Mouse (Mus musculus): ENCODE measurements around the gene Ggta1. TPM values are rescaled to one million over a fixed set of nuclear protein-coding genes. Genes with fewer than 3 reads are reported as not detected.
"Not testable (repeated sequence)": the region's sequence is repeated elsewhere in the genome, so short reads cannot be mapped to it uniquely, and the experiment has no call there.

The Ggta1 gene
- total and polyA plus RNA-seq, 3 experiments, result 8.6 to 15.5 (median 15.4) TPM

- Histone ChIP-seq H3K4me1 (ENCODE audit: control insufficient read depth, insufficient read depth, low read length) (peaks cover 25% of the 10 kb centered on the region), H3K27me3 (ENCODE audit: control insufficient read depth, insufficient read depth, low read length) (no peaks in the 10 kb centered on the region), H3K36me3 (ENCODE audit: control insufficient read depth, insufficient read depth, low read length) (peaks cover 4% of the 10 kb centered on the region), H3K79me2 (replicated peaks; ENCODE audit: control insufficient read depth, insufficient read depth, low read length) (peaks cover 3% of the 10 kb centered on the region; the same call in 1 of the 2 replicates), H3K4me3 (no peak overlapping the region), H3K9ac (ENCODE audit: low read depth, low read length) (no peak overlapping the region), H3K27ac (no peak overlapping the region)
- TF ChIP-seq POLR2A (IDR thresholded peaks at IDR 0.05; ENCODE audit: insufficient read depth, low read depth, low read length) (no peak), CTCF (IDR thresholded peaks at IDR 0.05) (no peak), EP300 (IDR thresholded peaks at IDR 0.05; ENCODE audit: insufficient read depth, low read depth, low read length) (no peak)
- intact Hi-C loops (cut with DNase I), result no loop called here
- no peak for DNase-seq
- WGBS, result 77% methylated on average over 3 of the region's 3 CpGs
These were observed 9.3 kb downstream of the Ggta1 start for GRCm38 (mm10) chr2:35453736-35454135.

- H3K79me2 ChIP-seq (replicated peaks; ENCODE audit: control insufficient read depth, insufficient read depth, low read length); intact Hi-C loops (cut with DNase I); H3K27ac ChIP-seq; DNase-seq; H3K9ac ChIP-seq (ENCODE audit: low read depth, low read length); H3K4me3 ChIP-seq; H3K36me3 ChIP-seq (ENCODE audit: control insufficient read depth, insufficient read depth, low read length); H3K27me3 ChIP-seq (ENCODE audit: control insufficient read depth, insufficient read depth, low read length): not testable (repeated sequence)
- 89% methylated on average over 6 of the region's 6 CpGs for WGBS
- peaks cover 32% of the 10 kb centered on the region for H3K4me1 ChIP-seq (ENCODE audit: control insufficient read depth, insufficient read depth, low read length)
These were observed 10.3 kb downstream of the Ggta1 start for GRCm38 (mm10) chr2:35452695-35453094.

GRCm38 (mm10) chr2:35451484-35452050, 11.5 kb downstream of the Ggta1 start:
- Histone ChIP-seq H3K27me3 (ENCODE audit: control insufficient read depth, insufficient read depth, low read length) (no peaks in the 10 kb centered on the region), H3K36me3 (ENCODE audit: control insufficient read depth, insufficient read depth, low read length) (peaks cover 4% of the 10 kb centered on the region), H3K4me1 (ENCODE audit: control insufficient read depth, insufficient read depth, low read length) (peaks cover 38% of the 10 kb centered on the region), H3K27ac (no peak overlapping the region; the same call in none of the 2 replicates), H3K4me3 (no peak overlapping the region), H3K79me2 (replicated peaks; ENCODE audit: control insufficient read depth, insufficient read depth, low read length) (peaks cover 3% of the 10 kb centered on the region; the same call in 1 of the 2 replicates), H3K9ac (ENCODE audit: low read depth, low read length) (no peak overlapping the region)
- intact Hi-C loops (cut with DNase I), result no loop called here
- TF ChIP-seq CTCF (IDR thresholded peaks at IDR 0.05) (no peak), POLR2A (IDR thresholded peaks at IDR 0.05; ENCODE audit: insufficient read depth, low read depth, low read length) (no peak), EP300 (IDR thresholded peaks at IDR 0.05; ENCODE audit: insufficient read depth, low read depth, low read length) (no peak)
- DNase-seq, result no peak
- WGBS, result 68% methylated on average over 5 of the region's 5 CpGs

GRCm38 (mm10) chr2:35450856-35451255, 12.2 kb downstream of the Ggta1 start:
- intact Hi-C loops (cut with DNase I), result no loop called here
- DNase-seq, result no peak
- Histone ChIP-seq H3K36me3 (ENCODE audit: control insufficient read depth, insufficient read depth, low read length) (peaks cover 2% of the 10 kb centered on the region), H3K79me2 (replicated peaks; ENCODE audit: control insufficient read depth, insufficient read depth, low read length) (peaks cover 3% of the 10 kb centered on the region; the same call in 1 of the 2 replicates), H3K4me3 (no peak overlapping the region), H3K27me3 (ENCODE audit: control insufficient read depth, insufficient read depth, low read length) (no peaks in the 10 kb centered on the region), H3K27ac (no peak overlapping the region; the same call in 1 of the 2 replicates), H3K9ac (ENCODE audit: low read depth, low read length) (no peak overlapping the region), H3K4me1 (ENCODE audit: control insufficient read depth, insufficient read depth, low read length) (peaks cover 43% of the 10 kb centered on the region)
- TF ChIP-seq POLR2A (IDR thresholded peaks at IDR 0.05; ENCODE audit: insufficient read depth, low read depth, low read length) (no peak), CTCF (IDR thresholded peaks at IDR 0.05) (no peak), EP300 (IDR thresholded peaks at IDR 0.05; ENCODE audit: insufficient read depth, low read depth, low read length) (no peak)
- WGBS, result 83% methylated on average over 4 of the region's 4 CpGs

- TF ChIP-seq EP300 (IDR thresholded peaks at IDR 0.05; ENCODE audit: insufficient read depth, low read depth, low read length) (no peak), CTCF (IDR thresholded peaks at IDR 0.05) (no peak), POLR2A (IDR thresholded peaks at IDR 0.05; ENCODE audit: insufficient read depth, low read depth, low read length) (no peak)
- Histone ChIP-seq H3K9ac (ENCODE audit: low read depth, low read length) (no peak overlapping the region), H3K27me3 (ENCODE audit: control insufficient read depth, insufficient read depth, low read length) (no peaks in the 10 kb centered on the region), H3K36me3 (ENCODE audit: control insufficient read depth, insufficient read depth, low read length) (peaks cover 2% of the 10 kb centered on the region), H3K79me2 (replicated peaks; ENCODE audit: control insufficient read depth, insufficient read depth, low read length) (peaks cover 2% of the 10 kb centered on the region; the same call in 1 of the 2 replicates), H3K4me3 (no peak overlapping the region), H3K4me1 (ENCODE audit: control insufficient read depth, insufficient read depth, low read length) (peaks cover 47% of the 10 kb centered on the region), H3K27ac (peak overlapping the region; percentile 3)
- WGBS, result 38% methylated on average over 12 of the region's 12 CpGs
- intact Hi-C loops (cut with DNase I), result loop anchor here (5.0 kb wide), 1 partner anchor 62 kb away; no protein-coding TSS in a partner anchor
- peak in 1 of 2 experiments; percentile 50 for DNase-seq
These were observed 13.1 kb downstream of the Ggta1 start for GRCm38 (mm10) chr2:35449687-35450622.
